Mouse (Mus musculus) midbrain, embryonic 10.5 days (tissue): ENCODE measurements around the gene Spata4. TPM values are rescaled to one million over a fixed set of nuclear protein-coding genes. Genes with fewer than 3 reads are reported as not detected.

Source experiments
- DNase-seq: peaks from one replicate; pipeline ENCODE4 v3.0.0-alpha.2; 2017; ENCODE audit warnings: low spot score
- H3K27ac ChIP-seq: fragments of 300-500 bp; sonication (generic); replicated peaks from 2 replicates; pipeline ENCODE4 v1.5.1; 2016; ENCODE audit warnings: mild to moderate bottlenecking
- H3K27me3 ChIP-seq: fragments of 300-500 bp; sonication (generic); 2 replicates; pipeline ENCODE4 v1.6.1; 2016; ENCODE audit warnings: low read depth, mild to moderate bottlenecking; ENCODE audit not compliant: poor library complexity, severe bottlenecking
- H3K36me3 ChIP-seq: fragments of 300-500 bp; sonication (generic); 2 replicates; pipeline ENCODE4 v1.6.1; 2016; ENCODE audit warnings: mild to moderate bottlenecking, moderate library complexity
- H3K4me1 ChIP-seq: fragments of 300-500 bp; sonication (generic); 2 replicates; pipeline ENCODE4 v1.6.1; 2016
- H3K4me3 ChIP-seq: fragments of 300-500 bp; sonication (generic); 2 replicates; pipeline ENCODE4 v1.5.1; 2016; ENCODE audit warnings: mild to moderate bottlenecking, moderate library complexity
- H3K9me3 ChIP-seq: fragments of 300-500 bp; sonication (generic); replicated peaks from 2 replicates; pipeline ENCODE4 v1.6.1; 2016; ENCODE audit warnings: mild to moderate bottlenecking
- WGBS: fragments of 180-500 bp; shearing (Covaris S2); methylation state at CpG from one replicate; pipeline ENCODE4 v1.1.7; 2016; 5-methylcytosine and 5-hydroxymethylcytosine counted together
- polyA plus RNA-seq: library from polyadenylated mRNA; unstranded; fragments of >200 nt; fragmentation: Nextera tagmentation; extraction: Ambion mirVana; gene quantifications from 2 replicates; pipeline ENCODE4 v1.2.1, GENCODE M21; 2016

The Spata4 gene
- polyA plus RNA-seq: not detected in 2 replicates

- Histone ChIP-seq H3K36me3 (no peaks in the 10 kb centered on the region), H3K4me3 (peak within 1 kb of the TSS; percentile 56), H3K27me3 (no peaks in the 10 kb centered on the region), H3K9me3 (no peaks in the 10 kb centered on the region), H3K4me1 (peaks cover 8% of the 10 kb centered on the region), H3K27ac (peak within 1 kb of the TSS; percentile 77)
- 5% methylated on average over 21 of the region's 21 CpGs for WGBS
- DNase-seq: peak; percentile 63
These were observed at the start of gene Spata4 for GRCm38 (mm10) chr8:54600671-54601251. Gene Spata4, plus strand, starts transcription at chr8:54600781.

DNA sequence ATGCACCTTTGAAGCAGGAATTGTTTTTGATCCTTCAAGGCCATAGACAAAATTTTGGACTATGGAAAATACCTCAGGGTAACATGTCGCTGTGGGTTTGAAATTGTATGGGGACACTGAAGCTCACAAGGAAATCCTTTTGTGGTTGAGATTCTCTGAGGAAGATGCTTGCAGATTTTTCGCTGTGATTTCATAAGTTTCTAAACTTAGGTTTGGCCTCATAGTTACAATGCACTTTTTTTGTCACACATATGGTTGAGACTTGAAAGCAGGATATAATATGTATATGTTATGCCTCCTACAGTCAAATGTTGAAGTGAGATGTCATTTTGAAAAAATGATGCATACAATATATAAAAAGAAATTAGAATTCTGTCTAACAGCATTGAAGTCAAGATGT is 45.7 kb upstream of the Spata4 start:
- Histone ChIP-seq H3K9me3 (no peaks in the 10 kb centered on the region), H3K27me3 (no peaks in the 10 kb centered on the region), H3K36me3 (no peaks in the 10 kb centered on the region), H3K27ac (no peak overlapping the region), H3K4me1 (no peaks in the 10 kb centered on the region), H3K4me3 (no peak overlapping the region)
- no peak for DNase-seq
- WGBS: 91% methylated on average over 2 of the region's 2 CpGs

DNA sequence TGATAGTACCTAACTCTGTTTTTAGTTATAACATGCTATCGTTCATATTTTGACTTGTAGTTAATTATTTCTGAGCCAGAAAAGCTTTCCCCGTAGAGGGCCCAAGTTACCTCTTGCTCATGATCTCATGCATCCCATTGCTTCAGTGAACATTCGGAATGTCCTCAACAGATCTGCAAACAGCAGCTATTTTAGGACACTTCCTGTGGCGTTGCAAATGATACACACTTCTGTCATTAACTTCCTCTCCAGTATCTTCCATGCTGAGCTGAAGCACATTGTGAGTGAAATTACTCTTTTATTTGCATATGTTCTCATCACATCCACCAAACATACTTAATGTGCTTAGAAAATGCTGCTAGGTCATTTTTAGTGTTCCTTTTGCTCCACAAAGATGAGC is 38.4 kb upstream of the Spata4 start:
- Histone ChIP-seq H3K4me3 (no peak overlapping the region), H3K27ac (no peak overlapping the region), H3K4me1 (no peaks in the 10 kb centered on the region), H3K9me3 (no peaks in the 10 kb centered on the region), H3K36me3 (no peaks in the 10 kb centered on the region), H3K27me3 (no peaks in the 10 kb centered on the region)
- WGBS: 83% methylated on average over 4 of the region's 4 CpGs
- no peak for DNase-seq

DNA sequence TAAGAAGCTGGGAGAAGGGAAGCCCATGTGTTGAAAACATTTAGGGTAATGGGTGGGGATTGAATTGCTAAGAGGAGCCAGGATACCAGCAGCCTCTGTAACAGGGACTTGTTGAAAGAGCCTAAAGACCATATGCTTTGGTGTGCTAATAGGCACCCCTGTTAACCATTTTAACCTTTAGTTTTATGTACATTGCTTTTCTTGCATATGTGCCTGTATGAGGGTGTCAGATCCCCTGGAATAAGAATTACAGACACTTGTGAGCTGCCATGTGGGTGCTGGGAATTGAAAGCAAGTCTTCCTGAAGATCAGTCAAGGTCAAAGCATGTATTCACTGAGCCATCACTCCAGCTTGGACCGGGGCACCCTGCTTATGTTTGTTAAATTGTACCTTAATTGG is 35.4 kb upstream of the Spata4 start:
- H3K36me3 ChIP-seq: no peaks in the 10 kb centered on the region
- H3K4me3 ChIP-seq: no peak overlapping the region
- 93% methylated on average over 1 of the region's 1 CpGs for WGBS
- H3K27ac ChIP-seq: no peak overlapping the region
- H3K4me1 ChIP-seq: no peaks in the 10 kb centered on the region
- H3K27me3 ChIP-seq: no peaks in the 10 kb centered on the region
- DNase-seq: no peak
- no peaks in the 10 kb centered on the region for H3K9me3 ChIP-seq

- Histone ChIP-seq H3K27ac (no peak overlapping the region), H3K4me3 (no peak overlapping the region), H3K36me3 (no peaks in the 10 kb centered on the region), H3K4me1 (0 out of 2 replicates have a peak, but pooled peaks cover 3% of the 10 kb centered on the region), H3K9me3 (no peaks in the 10 kb centered on the region), H3K27me3 (no peaks in the 10 kb centered on the region)
- no peak for DNase-seq
- WGBS: 88% methylated on average over 7 of the region's 7 CpGs
These were observed 34.8 kb upstream of the Spata4 start for GRCm38 (mm10) chr8:54565603-54566260.

DNA sequence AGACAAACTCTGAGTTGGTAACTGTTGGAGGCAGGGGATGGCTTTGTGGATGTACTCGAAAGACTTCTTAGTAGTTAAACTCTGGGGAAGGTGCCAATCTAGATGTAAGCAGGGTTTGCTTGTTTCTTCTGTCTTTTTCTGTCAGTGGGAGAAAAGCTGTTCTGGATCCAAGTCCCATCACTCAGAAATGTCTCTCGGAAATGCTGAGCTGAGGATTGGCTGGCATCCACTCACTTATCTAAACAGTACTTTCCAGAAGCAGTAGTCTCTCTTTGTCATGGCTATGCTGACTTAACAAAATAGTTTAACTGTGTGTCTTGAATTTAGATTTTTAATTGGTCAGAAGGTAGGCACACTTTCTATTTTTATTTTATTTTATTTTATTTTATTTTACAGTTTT is 33.4 kb upstream of the Spata4 start:
- WGBS: 88% methylated on average over 2 of the region's 2 CpGs
- Histone ChIP-seq H3K27ac (no peak overlapping the region), H3K9me3 (no peaks in the 10 kb centered on the region), H3K4me1 (0 out of 2 replicates have a peak, but pooled peaks cover 3% of the 10 kb centered on the region), H3K27me3 (no peaks in the 10 kb centered on the region), H3K4me3 (no peak overlapping the region), H3K36me3 (no peaks in the 10 kb centered on the region)
- no peak for DNase-seq

- Histone ChIP-seq H3K27me3 (no peaks in the 10 kb centered on the region), H3K36me3 (no peaks in the 10 kb centered on the region), H3K4me3 (no peak overlapping the region), H3K4me1 (0 out of 2 replicates have a peak, but pooled peaks cover 3% of the 10 kb centered on the region), H3K27ac (no peak overlapping the region), H3K9me3 (no peaks in the 10 kb centered on the region)
- WGBS: 84% methylated on average over 15 of the region's 15 CpGs
- no peak for DNase-seq
These were observed 29.7 kb upstream of the Spata4 start for GRCm38 (mm10) chr8:54570618-54571609.

GRCm38 (mm10) chr8:54581436-54581835 is 19.1 kb upstream of the Spata4 start:
- no peaks in the 10 kb centered on the region for H3K36me3 ChIP-seq
- no peak overlapping the region for H3K4me3 ChIP-seq
- no peaks in the 10 kb centered on the region for H3K9me3 ChIP-seq
- no peaks in the 10 kb centered on the region for H3K27me3 ChIP-seq
- H3K27ac ChIP-seq: no peak overlapping the region
- 79% methylated on average over 3 of the region's 3 CpGs for WGBS
- no peaks in the 10 kb centered on the region for H3K4me1 ChIP-seq
- no peak for DNase-seq

DNA sequence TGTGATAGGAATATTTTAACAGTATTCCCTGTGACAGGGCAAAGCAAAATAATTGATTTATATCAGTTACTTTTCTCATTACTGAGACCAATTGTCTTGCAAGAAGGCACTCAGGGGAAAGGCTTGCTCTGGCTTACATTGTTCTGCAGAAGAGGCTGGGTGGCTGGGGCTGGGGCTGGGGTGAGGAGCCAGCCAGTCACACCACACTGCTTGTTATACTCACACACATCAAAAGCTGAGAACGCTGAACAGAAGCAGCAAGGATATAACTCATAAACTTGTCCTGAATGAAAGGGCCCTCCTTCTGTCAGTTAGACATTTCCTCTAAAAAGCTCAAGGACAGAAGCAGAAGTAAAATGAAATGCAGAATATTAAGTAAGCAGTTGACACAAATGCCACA is 17.7 kb upstream of the Spata4 start:
- DNase-seq: no peak
- no peaks in the 10 kb centered on the region for H3K27me3 ChIP-seq
- H3K4me3 ChIP-seq: no peak overlapping the region
- H3K36me3 ChIP-seq: no peaks in the 10 kb centered on the region
- 80% methylated on average over 1 of the region's 1 CpGs for WGBS
- H3K9me3 ChIP-seq: no peaks in the 10 kb centered on the region
- no peaks in the 10 kb centered on the region for H3K4me1 ChIP-seq
- no peak overlapping the region for H3K27ac ChIP-seq

- H3K4me1 ChIP-seq: peaks cover 5% of the 10 kb centered on the region
- WGBS: 88% methylated on average over 5 of the region's 5 CpGs
- no peak for DNase-seq
These were observed 5.9 kb upstream of the Spata4 start for GRCm38 (mm10) chr8:54594634-54595033.

DNA sequence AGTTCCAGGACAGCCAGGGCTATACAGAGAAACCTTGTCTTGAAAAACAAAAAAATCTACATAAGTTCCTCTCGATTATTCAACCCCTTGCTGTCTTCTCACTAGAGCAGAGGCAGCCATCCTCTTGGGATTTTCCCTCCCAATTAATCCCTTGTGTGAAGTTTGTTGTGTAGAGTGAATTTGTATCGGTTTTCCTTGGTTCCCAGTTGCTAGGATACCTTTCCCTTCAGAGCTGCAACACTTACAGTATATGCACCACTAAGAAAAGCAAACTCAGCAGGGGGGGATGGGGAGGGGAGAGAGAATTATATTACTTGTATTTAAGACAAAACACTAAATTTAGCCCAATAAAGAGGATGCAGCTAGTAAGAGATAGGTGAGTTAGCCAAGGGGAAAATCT is 4.5 kb upstream of the Spata4 start:
- Histone ChIP-seq H3K27me3 (no peaks in the 10 kb centered on the region), H3K36me3 (no peaks in the 10 kb centered on the region), H3K4me1 (peaks cover 13% of the 10 kb centered on the region), H3K9me3 (no peaks in the 10 kb centered on the region), H3K4me3 (no peak overlapping the region), H3K27ac (no peak overlapping the region)
- WGBS: 57% methylated on average over 2 of the region's 2 CpGs
- no peak for DNase-seq

More at GRCm38 (mm10) chr8:54594634-54595033, 5.9 kb upstream of the Spata4 start:
- Histone ChIP-seq H3K36me3 (no peaks in the 10 kb centered on the region), H3K27me3 (no peaks in the 10 kb centered on the region), H3K9me3 (no peaks in the 10 kb centered on the region), H3K27ac (no peak overlapping the region), H3K4me3 (no peak overlapping the region)

- no peak overlapping the region for H3K4me3 ChIP-seq
- H3K27ac ChIP-seq: no peak overlapping the region
- no peaks in the 10 kb centered on the region for H3K27me3 ChIP-seq
- H3K4me1 ChIP-seq: peaks cover 14% of the 10 kb centered on the region
- DNase-seq: no peak
- 88% methylated on average over 2 of the region's 2 CpGs for WGBS
- H3K9me3 ChIP-seq: no peaks in the 10 kb centered on the region
- no peaks in the 10 kb centered on the region for H3K36me3 ChIP-seq
These were observed 3.6 kb upstream of the Spata4 start for GRCm38 (mm10) chr8:54596940-54597339.
